Comparison of ENCODE assay signal across 9 mouse cellular contexts in the genomic region with DNA sequence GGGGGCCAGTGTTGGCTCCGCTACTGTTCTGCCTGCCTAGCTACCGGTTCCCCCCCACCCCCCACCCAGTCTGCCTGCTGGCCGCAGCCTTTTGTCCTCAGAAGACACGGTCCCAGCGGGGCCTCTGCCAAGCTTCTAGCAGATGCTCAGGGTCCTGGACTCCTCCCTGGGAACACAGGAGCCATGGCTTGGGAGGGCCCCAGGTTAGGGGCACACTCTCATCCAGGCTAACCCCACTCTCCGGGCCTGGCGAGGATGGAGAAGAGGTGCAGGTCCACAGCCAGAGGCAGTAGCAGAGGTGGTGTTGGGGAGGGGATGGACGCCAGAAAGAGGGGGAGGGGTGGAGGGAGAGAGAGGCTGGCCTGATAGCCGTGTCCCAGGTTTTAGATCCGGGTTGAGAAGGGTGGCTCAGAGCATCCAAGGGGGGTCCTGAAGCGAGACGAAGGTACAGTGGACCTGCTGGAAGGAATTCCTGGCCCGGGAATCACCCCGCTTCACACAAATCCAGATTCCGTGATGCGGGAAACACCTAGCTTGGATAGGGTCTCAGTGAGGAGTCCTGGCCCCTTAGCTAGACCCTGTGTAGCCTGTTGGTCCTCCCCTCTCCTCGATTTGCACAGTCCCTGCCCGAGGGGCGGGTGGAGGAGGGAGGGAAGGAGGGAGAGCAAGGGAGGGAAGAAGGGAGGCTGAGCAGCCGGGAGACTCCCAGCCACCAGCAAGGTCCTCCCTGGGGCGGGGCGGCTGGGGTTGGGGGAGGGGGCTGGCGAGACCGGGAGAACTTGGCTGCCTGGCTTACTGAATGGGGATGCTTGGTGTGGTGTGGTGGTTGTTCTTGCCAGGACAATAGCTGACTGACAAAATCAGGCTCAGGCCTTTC. TPM values are rescaled to one million over a fixed set of nuclear protein-coding genes. Genes with fewer than 3 reads are reported as not detected.
DNase-seq lines count a peak whose midpoint lies in the region; ATAC-seq lines count a peak whose summit lies in the region.
"Had no signal": no experiment of that assay in that cellular context is flagged by ENCODE, and none has a peak within 500 bp of the region (broad histone marks: within the 10 kb centered on the region; RNA-seq: fewer than 3 reads in every experiment).

Gene Gpr173, minus strand, starts transcription at position 308 of the 877 bp plus-strand sequence.

- 27% methylated on average over 21 of the region's 24 CpGs for WGBS in forebrain, embryonic 11.5 days
- WGBS in heart, embryonic 14.5 days = 21% methylated on average over 21 of the region's 24 CpGs
- WGBS in liver, embryonic 11.5 days = 10% methylated on average over 21 of the region's 24 CpGs
- WGBS in neural tube, embryonic 14.5 days = 8% methylated on average over 19 of the region's 24 CpGs

- H3K4me2 ChIP-seq in forebrain, embryonic 11.5 days (ENCODE audit: low read depth, low read length, severe bottlenecking) = peak within 1 kb of the TSS; percentile 49
- H3K4me2 ChIP-seq in heart, embryonic 14.5 days (ENCODE audit: low read length) = peak within 1 kb of the TSS; percentile 62
- H3K4me2 ChIP-seq in liver, embryonic 11.5 days = peak within 1 kb of the TSS; percentile 48
- H3K4me2 ChIP-seq in neural tube, embryonic 14.5 days (ENCODE audit: low read depth, low read length) = peak within 1 kb of the TSS; percentile 67

- H3K36me3 ChIP-seq in forebrain, embryonic 11.5 days (ENCODE audit: control insufficient read depth, insufficient read depth, low read length) = no peaks in the 10 kb centered on the region
- no peaks in the 10 kb centered on the region for H3K36me3 ChIP-seq in heart, embryonic 14.5 days (ENCODE audit: control insufficient read depth, insufficient read depth, low read length)
- no peaks in the 10 kb centered on the region for H3K36me3 ChIP-seq in liver, embryonic 11.5 days (ENCODE audit: control insufficient read depth, insufficient read depth, low read length)
- H3K36me3 ChIP-seq in neural tube, embryonic 14.5 days (ENCODE audit: control insufficient read depth, insufficient read depth, low read length) = no peaks in the 10 kb centered on the region

- peak; percentile 97 for ATAC-seq in forebrain, embryonic 11.5 days (replicated peaks; ENCODE audit: low FRiP score)
- peak; percentile 95 for ATAC-seq in heart, embryonic 14.5 days (ENCODE audit: insufficient number of reproducible peaks, insufficient read depth, low FRiP score, low read depth)
- ATAC-seq in liver, embryonic 11.5 days (replicated peaks; ENCODE audit: low FRiP score) = peak; percentile 57
- ATAC-seq in neural tube, embryonic 14.5 days (ENCODE audit: low read depth) = peak; percentile 97

- H3K9me3 ChIP-seq in forebrain, embryonic 11.5 days (ENCODE audit: control insufficient read depth, low read length) = no peaks in the 10 kb centered on the region
- no peaks in the 10 kb centered on the region for H3K9me3 ChIP-seq in heart, embryonic 14.5 days (ENCODE audit: control insufficient read depth, low read length)
- no peaks in the 10 kb centered on the region for H3K9me3 ChIP-seq in liver, embryonic 11.5 days (ENCODE audit: control insufficient read depth, low read length)
- H3K9me3 ChIP-seq in neural tube, embryonic 14.5 days (ENCODE audit: control insufficient read depth, low read length) = no peaks in the 10 kb centered on the region
- H3K9me3 ChIP-seq: megakaryocyte, embryonic 14.5 days had no signal

- DNase-seq in urinary bladder, postnatal 14 days (ENCODE audit: low spot score) = peak; percentile 28
- DNase-seq in urinary bladder, adult 2 months (ENCODE audit: low spot score) = no peak
- DNase-seq in forebrain, embryonic 11.5 days (ENCODE audit: low spot score) = peak; percentile 89
- peak; percentile 73 for DNase-seq in kidney, postnatal 10 days
- DNase-seq in liver, embryonic 11.5 days (ENCODE audit: low spot score) = peak; percentile 44
- no peak for DNase-seq in c-Kit-positive CD71-positive TER-119-positive erythroid progenitor cells, embryonic 14.5 days (ENCODE audit: low spot score)

- peak within 1 kb of the TSS; percentile 58; the same call in 1 of the 2 replicates for H3K27ac ChIP-seq in forebrain, embryonic 11.5 days (ENCODE audit: low read depth, low read length)
- H3K27ac ChIP-seq in heart, embryonic 14.5 days (replicated peaks in 1 of 2; ENCODE audit: control insufficient read depth in 1 of 2, insufficient read depth in 1 of 2, low read depth in 2 of 2, low read length in 2 of 2) = peak within 1 kb of the TSS; percentile 37 to 56; a peak in 1 of 4 replicates
- no peak within 1 kb of the TSS for H3K27ac ChIP-seq in liver, embryonic 11.5 days (ENCODE audit: low read depth, low read length)
- H3K27ac ChIP-seq in neural tube, embryonic 14.5 days (ENCODE audit: low read depth, low read length) = peak within 1 kb of the TSS; percentile 75

- H3K4me1 ChIP-seq in forebrain, embryonic 11.5 days (replicated peaks; ENCODE audit: control insufficient read depth, insufficient read depth, low read length) = no peaks in the 10 kb centered on the region
- H3K4me1 ChIP-seq in heart, embryonic 14.5 days (ENCODE audit: control insufficient read depth in 2 of 2, insufficient read depth in 2 of 2, low read length in 2 of 2) = no peaks in the 10 kb centered on the region; a peak in 1 of 4 replicates
- H3K4me1 ChIP-seq in liver, embryonic 11.5 days (replicated peaks; ENCODE audit: control insufficient read depth, insufficient read depth, low read length) = no peaks in the 10 kb centered on the region
- H3K4me1 ChIP-seq in neural tube, embryonic 14.5 days (ENCODE audit: control insufficient read depth, insufficient read depth, low read length) = peaks cover 13% of the 10 kb centered on the region
- H3K4me1 ChIP-seq: megakaryocyte, embryonic 14.5 days had no signal

- peaks cover 29% of the 10 kb centered on the region for H3K27me3 ChIP-seq in forebrain, embryonic 11.5 days (ENCODE audit: control insufficient read depth, insufficient read depth, low read length)
- peaks cover 14% of the 10 kb centered on the region for H3K27me3 ChIP-seq in heart, embryonic 14.5 days (ENCODE audit: control insufficient read depth, insufficient read depth, low read length)
- peaks cover 30% of the 10 kb centered on the region for H3K27me3 ChIP-seq in liver, embryonic 11.5 days (replicated peaks; ENCODE audit: control insufficient read depth, insufficient read depth, low read length)
- peaks cover 14% of the 10 kb centered on the region for H3K27me3 ChIP-seq in neural tube, embryonic 14.5 days (ENCODE audit: control insufficient read depth, insufficient read depth, low read length)

- peak within 1 kb of the TSS; percentile 51 for H3K4me3 ChIP-seq in forebrain, embryonic 11.5 days (ENCODE audit: low read depth, low read length)
- peak within 1 kb of the TSS; percentile 45 to 79 for H3K4me3 ChIP-seq in heart, embryonic 14.5 days (ENCODE audit: control insufficient read depth in 1 of 2, insufficient read depth in 1 of 2, low read depth in 1 of 2, low read length in 2 of 2)
- peak within 1 kb of the TSS; percentile 41 for H3K4me3 ChIP-seq in liver, embryonic 11.5 days (ENCODE audit: low read depth, low read length)
- H3K4me3 ChIP-seq in neural tube, embryonic 14.5 days (ENCODE audit: low read depth, low read length) = peak within 1 kb of the TSS; percentile 55
- H3K4me3 ChIP-seq: megakaryocyte, embryonic 14.5 days had no signal

- peak within 1 kb of the TSS; percentile 66 for H3K9ac ChIP-seq in forebrain, embryonic 11.5 days (ENCODE audit: low read length)
- H3K9ac ChIP-seq in heart, embryonic 14.5 days (ENCODE audit: low read length) = peak within 1 kb of the TSS; percentile 60
- peak within 1 kb of the TSS; percentile 30; the same call in 1 of the 2 replicates for H3K9ac ChIP-seq in liver, embryonic 11.5 days (ENCODE audit: low read depth, low read length)
- peak within 1 kb of the TSS; percentile 73 for H3K9ac ChIP-seq in neural tube, embryonic 14.5 days (replicated peaks; ENCODE audit: low read depth, low read length)

RNA-seq across cellular contexts. Expression of gene Gpr173, which starts in this region (rescaled TPM):
- 4.7 and 4.8 TPM in 2 replicates for polyA plus RNA-seq in urinary bladder, adult 2 months (2012; rRNA removed)
- 7.1 and 8.0 TPM in 2 replicates for polyA plus RNA-seq in forebrain, embryonic 11.5 days (2014; fragmentation: Nextera tagmentation; extraction: Ambion mirVana)
- 2.0 and 2.7 TPM in 2 replicates for polyA plus RNA-seq in heart, embryonic 14.5 days (2014; fragmentation: Nextera tagmentation; extraction: Ambion mirVana)
- 1.0 and 1.4 TPM in 2 replicates for polyA plus RNA-seq in liver, embryonic 11.5 days (2014; fragmentation: Nextera tagmentation; extraction: Ambion mirVana)
- 6.3 and 6.9 TPM in 2 replicates for polyA plus RNA-seq in neural tube, embryonic 14.5 days (2014; fragmentation: Nextera tagmentation; extraction: Ambion mirVana)

Comparison
In these comparisons a context has a peak if more than half of its experiments do, and no peak if none do; other contexts are left out.
1. DNase-seq: peak in urinary bladder, postnatal 14 days (single experiment), forebrain, embryonic 11.5 days (single experiment), kidney, postnatal 10 days (single experiment) and liver, embryonic 11.5 days (single experiment); none in urinary bladder, adult 2 months (single experiment) and c-Kit-positive CD71-positive TER-119-positive erythroid progenitor cells, embryonic 14.5 days (single experiment).
2. Peak in every context shown above with its lines, with median percentiles within 50 percentile points of each other: ATAC-seq, H3K4me2 ChIP-seq, H3K4me3 ChIP-seq and H3K9ac ChIP-seq.